Mouse (Mus musculus) limb, embryonic 14.5 days (tissue): ENCODE measurements at regions not wholly inside any gene's neighbourhood (a gene's known extent, or its start where the extent isn't known, plus 50 kb on each side); places are given as distances from the start of the nearest gene placed in this dataset.

Source experiments
- ATAC-seq: fragments of 200-750 bp; cut with Nextera tagmentation; 2 replicates; pipeline ENCODE4 v1.8.0; 2017; ENCODE audit warnings: low read depth, moderate number of reproducible peaks, moderate TSS enrichment; ENCODE audit not compliant: low FRiP score
- DNase-seq: peaks from one replicate; pipeline ENCODE4 v3.0.0-alpha.2; 2015; ENCODE audit warnings: low spot score
- H3K27ac ChIP-seq: fragments of 300-500 bp; sonication (generic); replicated peaks from 2 replicates; pipeline ENCODE4 v1.5.1; 2014; ENCODE audit warnings: low read depth, mild to moderate bottlenecking, low read length, moderate library complexity, mixed read lengths
- H3K27me3 ChIP-seq: fragments of 300-500 bp; sonication (generic); 2 replicates; pipeline ENCODE4 v1.6.1; 2014; ENCODE audit warnings: low read length, mixed read lengths; ENCODE audit not compliant: control insufficient read depth, insufficient read depth
- H3K36me3 ChIP-seq: fragments of 300-500 bp; sonication (generic); 2 replicates; pipeline ENCODE4 v1.6.1; 2014; ENCODE audit warnings: mild to moderate bottlenecking, low read length, moderate library complexity, mixed read lengths; ENCODE audit not compliant: control insufficient read depth, insufficient read depth
- H3K4me1 ChIP-seq: fragments of 300-500 bp; sonication (generic); 2 replicates; pipeline ENCODE4 v1.6.1; 2014; ENCODE audit warnings: antibody characterized with exemption, low read length, mixed read lengths; ENCODE audit not compliant: control insufficient read depth, insufficient read depth
- H3K4me2 ChIP-seq: fragments of 300-500 bp; sonication (generic); replicated peaks from 2 replicates; pipeline ENCODE4 v1.6.1; 2014; ENCODE audit warnings: low read depth, mild to moderate bottlenecking, low read length, moderate library complexity; ENCODE audit not compliant: severe bottlenecking
- H3K4me3 ChIP-seq: fragments of 300-500 bp; sonication (generic); replicated peaks from 2 replicates; pipeline ENCODE4 v1.5.1; 2014; ENCODE audit warnings: low read length
- H3K9ac ChIP-seq: fragments of 300-500 bp; sonication (generic); 2 replicates; pipeline ENCODE4 v1.6.1; 2014; ENCODE audit warnings: mild to moderate bottlenecking, low read depth, low read length, moderate library complexity; ENCODE audit not compliant: severe bottlenecking
- H3K9me3 ChIP-seq: fragments of 300-500 bp; sonication (generic); 2 replicates; pipeline ENCODE4 v1.6.1; 2016; ENCODE audit warnings: low read length; ENCODE audit not compliant: control insufficient read depth
- POLR2A ChIP-seq: fragments of 200-500 bp; IDR thresholded peaks from 2 replicates; pipeline ENCODE4 v1.8.0; 2012; ENCODE audit warnings: inconsistent platforms, mild to moderate bottlenecking, moderate library complexity, borderline replicate concordance; ENCODE audit not compliant: insufficient read depth, insufficient read length; ENCODE audit errors: extremely low read depth
- WGBS: fragments of 180-500 bp; shearing (Covaris S2); extraction: QIAGEN DNeasy Blood & Tissue Kit; methylation state at CpG from one replicate; pipeline ENCODE4 v1.1.7; 2014; 5-methylcytosine and 5-hydroxymethylcytosine counted together

DNA sequence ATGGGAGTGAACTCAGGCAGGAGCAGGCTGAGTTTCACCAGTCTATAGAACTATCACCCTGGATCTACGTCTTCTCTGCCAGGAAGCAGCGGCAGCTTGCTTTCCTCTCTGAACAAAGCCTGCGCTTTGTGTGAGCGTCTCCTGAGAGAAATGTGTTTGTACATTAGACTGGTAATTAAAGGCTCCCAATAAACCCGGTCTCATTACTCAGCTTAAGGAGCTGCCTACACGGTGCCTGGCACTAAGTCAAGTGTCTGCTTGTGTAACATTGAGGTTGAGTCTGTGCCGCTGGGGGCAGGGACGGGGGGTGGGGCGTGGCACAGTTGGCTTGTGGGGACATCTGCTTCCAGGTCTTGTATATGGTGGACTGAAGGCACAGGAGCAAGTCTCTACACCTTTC lies 150.4 kb upstream of the Mylip start:
- no peaks in the 10 kb centered on the region for H3K9me3 ChIP-seq
- no peaks in the 10 kb centered on the region for H3K27me3 ChIP-seq
- H3K4me2 ChIP-seq, result peak overlapping the region; percentile 16
- ATAC-seq (no peak), DNase-seq (peak; percentile 11)
- no peak for TF ChIP-seq POLR2A
- H3K4me3 ChIP-seq, result no peak overlapping the region
- H3K27ac ChIP-seq, result no peak overlapping the region
- 26% methylated on average over 9 of the region's 9 CpGs for WGBS
- H3K4me1 ChIP-seq, result peaks cover 9% of the 10 kb centered on the region; the same call in 1 of the 2 replicates
- no peak overlapping the region for H3K9ac ChIP-seq
- H3K36me3 ChIP-seq, result no peaks in the 10 kb centered on the region

DNA sequence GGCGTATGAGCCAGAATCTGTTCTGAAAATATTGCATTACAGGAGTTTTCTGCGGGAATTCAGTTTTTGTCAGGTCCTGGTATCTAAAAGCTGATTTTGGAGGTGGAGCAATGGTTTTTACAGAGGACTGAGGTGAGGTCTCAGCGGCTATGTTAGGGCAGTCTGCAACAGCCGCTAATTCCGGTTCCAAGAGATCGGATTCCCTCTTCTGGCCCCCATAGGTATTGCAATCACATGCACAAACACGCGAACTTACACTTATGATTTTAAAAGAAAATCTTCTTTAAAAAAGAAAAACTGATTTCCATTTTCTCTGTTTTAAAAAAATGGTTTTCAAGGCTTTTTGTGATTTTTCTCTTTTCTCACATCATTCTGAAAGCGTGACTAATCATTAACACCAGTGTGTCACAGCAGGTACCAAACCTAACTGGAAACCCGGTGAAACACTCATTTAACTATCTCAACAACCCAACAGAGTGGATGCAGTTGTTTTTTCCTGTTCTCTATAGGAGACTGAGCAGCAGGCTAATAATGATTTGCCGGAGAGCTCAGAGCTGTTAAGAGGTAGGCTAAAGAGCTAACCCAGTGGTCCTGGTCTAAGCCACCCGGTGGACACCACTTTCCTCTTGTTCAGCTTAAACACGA lies 149.4 kb upstream of the Mylip start:
- H3K9ac ChIP-seq, result no peak overlapping the region
- no peak overlapping the region for H3K27ac ChIP-seq
- H3K36me3 ChIP-seq, result no peaks in the 10 kb centered on the region
- no peaks in the 10 kb centered on the region for H3K9me3 ChIP-seq
- ATAC-seq (no peak), DNase-seq (no peak)
- 75% methylated on average over 13 of the region's 13 CpGs for whole genome bisulfite sequencing
- H3K27me3 ChIP-seq, result no peaks in the 10 kb centered on the region
- TF ChIP-seq POLR2A, result no peak
- peaks cover 17% of the 10 kb centered on the region for H3K4me1 ChIP-seq
- no peak overlapping the region for H3K4me2 ChIP-seq
- no peak overlapping the region for H3K4me3 ChIP-seq

DNA sequence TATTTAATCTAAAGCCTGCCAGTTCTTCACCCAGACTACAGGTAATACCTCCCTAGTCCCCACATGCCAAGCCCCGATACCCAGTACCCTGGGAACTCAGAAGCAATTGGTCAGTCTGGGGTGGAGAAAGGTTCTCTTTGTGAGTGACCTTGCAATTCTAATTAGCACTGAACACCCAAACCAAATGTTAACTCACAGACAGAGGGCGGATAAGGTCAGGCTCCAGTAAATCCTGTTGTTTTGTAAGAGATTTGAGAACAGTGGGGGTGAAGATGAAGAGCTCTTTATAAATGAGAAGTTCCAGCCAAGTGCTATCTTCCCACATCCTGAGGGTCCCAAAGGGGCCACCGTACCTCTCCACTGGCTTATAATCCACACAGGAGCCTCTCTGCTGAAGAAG lies 147.3 kb upstream of the Mylip start:
- Histone ChIP-seq H3K9me3 (no peaks in the 10 kb centered on the region), H3K27ac (no peak overlapping the region), H3K27me3 (no peaks in the 10 kb centered on the region), H3K4me1 (peaks cover 17% of the 10 kb centered on the region), H3K9ac (no peak overlapping the region), H3K4me3 (no peak overlapping the region), H3K4me2 (no peak overlapping the region), H3K36me3 (no peaks in the 10 kb centered on the region)
- TF ChIP-seq POLR2A, result no peak
- DNase-seq (no peak), ATAC-seq (no peak)
- WGBS, result 65% methylated on average over 3 of the region's 3 CpGs

DNA sequence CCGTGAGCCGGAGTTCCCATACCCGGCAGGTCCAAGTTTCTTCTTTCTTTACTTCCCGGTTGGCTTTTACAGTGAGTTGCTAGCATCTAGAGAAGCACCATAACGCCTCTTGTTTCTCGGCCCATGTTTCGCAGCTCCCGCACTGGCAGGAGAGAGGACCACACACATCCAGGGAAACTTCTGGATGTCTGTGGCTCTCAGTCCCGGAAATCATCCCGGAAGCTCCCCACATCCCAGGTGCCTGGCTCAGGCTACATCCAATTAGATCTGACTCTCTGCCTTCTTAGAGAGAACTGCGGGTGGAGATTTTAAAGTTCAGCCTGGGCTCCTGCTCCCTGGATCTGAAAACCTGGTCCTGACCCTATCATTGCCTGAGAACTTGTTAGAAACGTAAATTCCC lies 146.8 kb upstream of the Mylip start:
- Histone ChIP-seq H3K4me2 (no peak overlapping the region), H3K27ac (no peak overlapping the region), H3K4me3 (no peak overlapping the region), H3K36me3 (no peaks in the 10 kb centered on the region), H3K27me3 (no peaks in the 10 kb centered on the region), H3K9me3 (no peaks in the 10 kb centered on the region), H3K4me1 (peaks cover 17% of the 10 kb centered on the region), H3K9ac (no peak overlapping the region)
- ATAC-seq (no peak), DNase-seq (no peak)
- TF ChIP-seq POLR2A, result no peak
- WGBS, result 58% methylated on average over 12 of the region's 12 CpGs

DNA sequence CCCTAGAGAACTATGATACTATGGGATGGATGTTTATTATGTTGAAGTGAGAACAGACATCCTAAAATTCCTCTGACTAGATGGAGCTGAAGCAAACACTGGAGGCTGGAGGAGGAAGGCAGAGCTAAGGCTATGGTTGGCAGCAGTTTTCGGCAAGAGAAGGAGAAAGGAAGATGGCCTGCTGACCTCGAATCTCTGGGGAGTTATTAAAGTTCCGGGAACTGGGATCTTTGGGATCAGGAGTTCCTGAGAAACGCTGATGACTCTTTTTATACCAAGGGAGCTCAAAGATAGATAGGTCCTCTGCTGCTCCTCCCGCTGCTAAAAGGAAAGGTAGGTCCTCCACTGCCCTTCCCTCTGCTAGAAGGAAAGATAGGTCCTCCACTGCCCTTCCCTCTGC lies 143.9 kb upstream of the Mylip start:
- Histone ChIP-seq H3K27me3 (no peaks in the 10 kb centered on the region), H3K9me3 (no peaks in the 10 kb centered on the region), H3K4me2 (no peak overlapping the region), H3K9ac (no peak overlapping the region), H3K4me3 (no peak overlapping the region), H3K4me1 (peaks cover 8% of the 10 kb centered on the region; the same call in 1 of the 2 replicates), H3K27ac (no peak overlapping the region), H3K36me3 (no peaks in the 10 kb centered on the region)
- no peak for TF ChIP-seq POLR2A
- no peak for DNase-seq
- 58% methylated on average over 5 of the region's 5 CpGs for WGBS
- ATAC-seq, result no peak
